Mouse (Mus musculus) bone marrow, adult 2 months (tissue): ENCODE measurements around the gene Cpm. TPM values are rescaled to one million over a fixed set of nuclear protein-coding genes. Genes with fewer than 3 reads are reported as not detected.
A peak's percentile ranks its signal among the peaks of the same experiment; 100 is the strongest.

ENCODE experiments used
- H3K27ac ChIP-seq: fragments of 200-500 bp; 2 replicates; pipeline ENCODE4 v1.5.1; 2012; ENCODE audit warnings: low read depth, mild to moderate bottlenecking, control low read depth, inconsistent platforms, low read length; ENCODE audit not compliant: control insufficient read depth, poor library complexity, insufficient read depth
- H3K4me1 ChIP-seq: fragments of 200-500 bp; 2 replicates; pipeline ENCODE4 v1.6.1; 2011; ENCODE audit warnings: low read length; ENCODE audit not compliant: control insufficient read depth, insufficient read depth
- H3K4me3 ChIP-seq: fragments of 200-500 bp; replicated peaks from 2 replicates; pipeline ENCODE3; 2011; ENCODE audit warnings: mild to moderate bottlenecking, low read depth, low read length, control low read depth; ENCODE audit not compliant: control insufficient read depth
- CTCF ChIP-seq: fragments of 200-500 bp; IDR thresholded peaks from 2 replicates; pipeline ENCODE4 v1.5.1; 2011; ENCODE audit warnings: low read length, control low read depth; ENCODE audit not compliant: control insufficient read depth, insufficient read depth
- POLR2A ChIP-seq: fragments of 200-500 bp; IDR thresholded peaks from 2 replicates; pipeline ENCODE4 v1.6.1; 2011; ENCODE audit warnings: low read depth, mild to moderate bottlenecking, control low read depth, low read length, borderline replicate concordance; ENCODE audit not compliant: control insufficient read depth
- WGBS: fragments of 180-500 bp; shearing (Covaris S2); methylation state at CpG from one replicate; pipeline ENCODE4 v1.1.7; 2018; 5-methylcytosine and 5-hydroxymethylcytosine counted together
- polyA plus RNA-seq: library from polyadenylated mRNA; stranded (reverse); fragments of >200 nt; gene quantifications from 2 replicates; pipeline ENCODE4 v1.2.4, GENCODE M21; 2011; ENCODE audit warnings: low replicate concordance; ENCODE audit not compliant: missing spikeins, insufficient read depth, insufficient read length

The Cpm gene
- polyA plus RNA-seq, 1 experiment, result 11.6 TPM

DNA sequence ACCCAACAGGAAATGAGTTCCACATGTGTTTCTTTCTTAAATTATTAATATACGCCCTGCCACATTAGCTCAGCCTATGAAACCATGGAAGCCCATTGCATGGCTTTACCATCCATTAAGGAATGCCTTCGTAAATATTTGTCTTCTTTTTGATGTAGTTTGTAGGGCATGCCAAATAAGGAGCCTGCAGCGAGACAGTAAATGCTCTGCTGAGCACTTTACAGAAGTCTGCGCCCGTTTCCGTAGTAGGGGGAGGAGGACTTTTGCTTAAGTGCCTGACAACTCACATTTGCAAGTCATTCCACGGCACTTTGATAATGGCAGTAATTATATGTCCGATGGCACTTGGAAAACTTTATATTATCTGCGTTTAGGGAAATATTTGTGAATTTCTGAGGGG lies 37.5 kb upstream of the Cpm start:
- 50% methylated on average over 9 of the region's 9 CpGs for WGBS

GRCm38 (mm10) chr10:117592306-117593040 lies 36.8 kb upstream of the Cpm start:
- Histone ChIP-seq H3K4me3 (no peak overlapping the region), H3K27ac (no peak overlapping the region), H3K4me1 (peaks cover 4% of the 10 kb centered on the region)
- 71% methylated on average over 7 of the region's 7 CpGs for WGBS
- TF ChIP-seq CTCF (no peak), POLR2A (no peak)

More for the DNA sequence above, 37.5 kb upstream of the Cpm start:
- Histone ChIP-seq H3K4me1 (peaks cover 4% of the 10 kb centered on the region), H3K4me3 (no peak overlapping the region), H3K27ac (no peak overlapping the region)
- TF ChIP-seq POLR2A, result no peak

DNA sequence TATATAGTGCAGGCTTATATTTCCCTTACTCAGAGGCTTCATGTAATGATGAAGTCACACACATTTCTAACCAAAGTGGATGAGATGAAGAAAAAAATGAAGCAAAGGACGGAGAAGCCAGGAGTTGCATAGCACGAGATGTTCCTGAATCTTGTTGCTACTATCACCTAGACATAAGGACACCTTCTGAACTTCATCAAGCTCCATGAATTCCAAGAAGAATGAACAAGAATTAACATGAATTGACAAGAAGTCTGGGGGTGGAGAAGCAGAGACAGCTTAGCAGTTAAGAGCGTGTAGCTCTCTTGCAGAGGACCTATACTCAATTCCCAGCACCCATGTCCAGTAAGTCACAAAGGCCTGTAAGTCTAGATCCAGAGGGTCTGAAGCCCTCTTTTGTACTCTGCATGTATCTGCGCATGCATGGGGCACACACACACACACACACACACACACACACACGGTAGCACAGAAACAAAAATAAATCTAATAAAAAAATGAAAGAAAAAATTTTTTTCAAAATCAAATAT lies 36.2 kb upstream of the Cpm start:
- 81% methylated on average over 5 of the region's 5 CpGs for WGBS
- Histone ChIP-seq H3K27ac (no peak overlapping the region), H3K4me3 (no peak overlapping the region), H3K4me1 (peaks cover 4% of the 10 kb centered on the region)
- TF ChIP-seq POLR2A (no peak), CTCF (no peak)

DNA sequence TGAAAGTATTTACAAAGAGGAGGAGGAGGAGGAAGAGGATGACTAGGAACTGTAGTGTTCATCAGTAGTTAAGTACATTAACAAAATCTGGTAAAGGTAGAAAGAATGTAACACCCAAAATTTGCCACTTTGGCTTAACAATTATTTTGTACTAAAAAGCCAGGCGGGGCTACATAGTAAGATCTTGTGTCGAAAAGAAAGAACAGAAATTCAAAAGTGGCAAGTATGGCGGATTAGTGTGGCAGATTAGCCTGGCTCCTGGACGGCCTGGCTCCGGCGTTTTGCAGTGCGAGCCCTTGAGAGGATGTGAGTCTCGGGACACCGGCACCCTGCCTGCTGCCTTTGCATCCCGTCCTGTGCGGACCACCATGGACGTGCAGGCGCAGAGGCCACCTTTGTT lies 35.4 kb upstream of the Cpm start:
- Histone ChIP-seq H3K4me3 (no peak overlapping the region), H3K4me1 (peaks cover 4% of the 10 kb centered on the region), H3K27ac (no peak overlapping the region)
- TF ChIP-seq CTCF (no peak), POLR2A (no peak)
- 87% methylated on average over 13 of the region's 13 CpGs for WGBS

GRCm38 (mm10) chr10:117594291-117594850 lies 34.9 kb upstream of the Cpm start:
- Histone ChIP-seq H3K4me3 (no peak overlapping the region), H3K4me1 (peaks cover 4% of the 10 kb centered on the region), H3K27ac (peak overlapping the region; percentile 79)
- 87% methylated on average over 17 of the region's 17 CpGs for WGBS
- TF ChIP-seq CTCF, result no peak
- no peak for TF ChIP-seq POLR2A

- Histone ChIP-seq H3K4me1 (peaks cover 4% of the 10 kb centered on the region), H3K27ac (peak overlapping the region; percentile 79), H3K4me3 (no peak overlapping the region)
- TF ChIP-seq CTCF, result no peak
- TF ChIP-seq POLR2A, result no peak
- 83% methylated on average over 13 of the region's 13 CpGs for WGBS
These were observed 34.4 kb upstream of the Cpm start for GRCm38 (mm10) chr10:117594913-117595312.

DNA sequence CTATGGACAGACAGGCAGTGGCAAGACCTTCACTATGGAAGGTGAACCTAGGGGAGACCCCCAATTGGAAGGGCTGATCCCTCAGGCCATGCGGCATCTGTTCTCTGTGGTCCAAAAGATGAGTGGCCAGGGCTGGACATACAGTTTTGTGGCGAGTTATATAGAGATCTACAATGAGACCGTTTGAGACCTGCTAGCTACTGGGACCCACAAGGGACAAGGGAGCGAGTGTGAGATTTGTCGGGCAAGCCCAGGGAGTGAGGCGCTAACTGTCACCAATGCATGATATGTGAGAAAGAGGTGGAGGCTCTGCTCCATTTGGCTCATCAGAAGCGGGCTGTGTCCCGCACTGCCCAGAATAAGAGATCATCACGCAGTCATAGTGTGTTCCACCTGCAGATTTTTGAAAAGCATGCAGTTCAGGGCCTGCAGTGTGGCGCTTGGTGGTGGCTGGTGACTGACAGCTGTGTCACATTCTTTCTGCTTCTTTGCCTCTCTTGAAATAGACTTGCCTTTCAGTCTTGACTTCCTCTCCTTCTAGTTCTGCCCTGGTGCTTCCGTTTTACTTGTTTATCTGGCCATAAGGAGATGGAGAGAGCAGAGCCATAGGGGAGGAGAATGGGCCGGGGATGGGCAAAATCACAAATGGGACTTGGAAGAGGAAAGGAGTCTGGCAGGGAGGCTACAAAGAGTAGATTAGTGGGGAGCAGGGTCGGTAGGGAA lies 33.7 kb upstream of the Cpm start:
- peak overlapping the region; percentile 86 for H3K27ac ChIP-seq
- peaks cover 4% of the 10 kb centered on the region for H3K4me1 ChIP-seq
- WGBS, result 39% methylated on average over 13 of the region's 13 CpGs
- H3K4me3 ChIP-seq, result no peak overlapping the region
- TF ChIP-seq CTCF, result no peak
- no peak for TF ChIP-seq POLR2A

DNA sequence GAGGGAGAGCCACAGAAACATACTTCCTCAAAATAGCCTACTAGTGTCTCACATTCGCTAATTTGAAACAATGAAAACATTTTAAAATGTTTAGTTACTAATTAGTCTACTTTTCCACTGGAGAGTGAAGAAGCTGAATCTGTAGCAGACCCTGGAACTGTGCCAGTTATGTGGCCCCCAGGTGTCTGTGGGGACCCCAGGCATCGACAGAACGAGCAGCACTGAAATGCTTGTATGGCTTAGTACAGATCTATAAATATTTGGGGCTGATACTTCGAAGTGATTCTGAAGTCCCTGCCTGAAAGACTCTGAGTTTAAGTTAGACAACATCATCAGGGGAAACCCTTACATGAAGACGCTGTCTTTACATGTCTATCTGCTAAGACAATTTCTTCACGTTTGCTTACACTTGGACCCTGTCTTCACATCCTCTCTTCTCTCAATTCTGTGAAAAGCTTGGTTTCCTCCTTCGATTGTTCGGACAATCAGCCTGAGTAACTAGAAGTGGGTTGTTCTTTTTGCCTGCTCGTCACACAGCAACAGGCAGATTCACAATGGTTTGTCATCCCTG lies 33.0 kb upstream of the Cpm start:
- Histone ChIP-seq H3K27ac (peak overlapping the region; percentile 86), H3K4me3 (no peak overlapping the region), H3K4me1 (peaks cover 4% of the 10 kb centered on the region)
- TF ChIP-seq CTCF (no peak), POLR2A (no peak)
- WGBS, result 51% methylated on average over 9 of the region's 9 CpGs
